Mouse (Mus musculus): Measurements from ENCODE around the gene Glis2. TPM values are rescaled to one million over a fixed set of nuclear protein-coding genes. Genes with fewer than 3 reads are reported as not detected.

Gene Glis2
- polyA plus RNA-seq, 1 experiment from 2014 or later = 13.2 TPM

- no peaks in the 10 kb centered on the region for H3K27me3 ChIP-seq (ENCODE audit: control insufficient read depth, insufficient read depth, low read length)
- ATAC-seq (ENCODE audit: low read depth) = no peak
- no peak overlapping the region for H3K4me2 ChIP-seq (ENCODE audit: low read depth, low read length)
- H3K9me3 ChIP-seq (ENCODE audit: control insufficient read depth, low read length) = no peaks in the 10 kb centered on the region
- no peak overlapping the region for H3K27ac ChIP-seq (ENCODE audit: low read depth, low read length)
- H3K4me3 ChIP-seq (ENCODE audit: low read depth, low read length) = no peak overlapping the region
- 63% methylated on average over 4 of the region's 4 CpGs for WGBS
- no peaks in the 10 kb centered on the region for H3K4me1 ChIP-seq (ENCODE audit: control insufficient read depth, insufficient read depth, low read length)
- H3K36me3 ChIP-seq (ENCODE audit: control insufficient read depth, insufficient read depth, low read length) = peaks cover 19% of the 10 kb centered on the region; the same call in 1 of the 2 replicates
- no peak overlapping the region for H3K9ac ChIP-seq (replicated peaks; ENCODE audit: low read depth, low read length)
These were observed 58.3 kb downstream of the Glis2 start for GRCm38 (mm10) chr16:4652707-4653416.

GRCm38 (mm10) chr16:4654706-4655105 lies 60.2 kb downstream of the Glis2 start:
- H3K9ac ChIP-seq (replicated peaks; ENCODE audit: low read depth, low read length) = no peak overlapping the region
- H3K27ac ChIP-seq (ENCODE audit: low read depth, low read length) = no peak overlapping the region
- H3K9me3 ChIP-seq (ENCODE audit: control insufficient read depth, low read length) = no peaks in the 10 kb centered on the region
- H3K36me3 ChIP-seq (ENCODE audit: control insufficient read depth, insufficient read depth, low read length) = peaks cover 6% of the 10 kb centered on the region; the same call in 1 of the 2 replicates
- H3K27me3 ChIP-seq (ENCODE audit: control insufficient read depth, insufficient read depth, low read length) = no peaks in the 10 kb centered on the region
- H3K4me1 ChIP-seq (ENCODE audit: control insufficient read depth, insufficient read depth, low read length) = no peaks in the 10 kb centered on the region
- 86% methylated on average over 10 of the region's 10 CpGs for WGBS
- H3K4me3 ChIP-seq (ENCODE audit: low read depth, low read length) = no peak overlapping the region
- ATAC-seq (ENCODE audit: low read depth) = no peak
- no peak overlapping the region for H3K4me2 ChIP-seq (ENCODE audit: low read depth, low read length)

GRCm38 (mm10) chr16:4655251-4655734 lies 60.8 kb downstream of the Glis2 start:
- WGBS = 77% methylated on average over 4 of the region's 4 CpGs
- H3K4me1 ChIP-seq (ENCODE audit: control insufficient read depth, insufficient read depth, low read length) = no peaks in the 10 kb centered on the region
- no peak overlapping the region for H3K4me2 ChIP-seq (ENCODE audit: low read depth, low read length)
- H3K36me3 ChIP-seq (ENCODE audit: control insufficient read depth, insufficient read depth, low read length) = peaks cover 4% of the 10 kb centered on the region; the same call in 1 of the 2 replicates
- ATAC-seq (ENCODE audit: low read depth) = no peak
- no peak overlapping the region for H3K27ac ChIP-seq (ENCODE audit: low read depth, low read length)
- no peak overlapping the region for H3K4me3 ChIP-seq (ENCODE audit: low read depth, low read length)
- H3K9ac ChIP-seq (replicated peaks; ENCODE audit: low read depth, low read length) = no peak overlapping the region
- H3K27me3 ChIP-seq (ENCODE audit: control insufficient read depth, insufficient read depth, low read length) = no peaks in the 10 kb centered on the region
- H3K9me3 ChIP-seq (ENCODE audit: control insufficient read depth, low read length) = no peaks in the 10 kb centered on the region

- H3K4me3 ChIP-seq (ENCODE audit: low read depth, low read length) = no peak overlapping the region
- H3K27me3 ChIP-seq (ENCODE audit: control insufficient read depth, insufficient read depth, low read length) = no peaks in the 10 kb centered on the region
- ATAC-seq (ENCODE audit: low read depth) = no peak
- H3K9ac ChIP-seq (replicated peaks; ENCODE audit: low read depth, low read length) = no peak overlapping the region
- H3K36me3 ChIP-seq (ENCODE audit: control insufficient read depth, insufficient read depth, low read length) = peaks cover 2% of the 10 kb centered on the region; the same call in 1 of the 2 replicates
- WGBS = 54% methylated on average over 11 of the region's 11 CpGs
- no peak overlapping the region for H3K4me2 ChIP-seq (ENCODE audit: low read depth, low read length)
- H3K9me3 ChIP-seq (ENCODE audit: control insufficient read depth, low read length) = no peaks in the 10 kb centered on the region
- H3K27ac ChIP-seq (ENCODE audit: low read depth, low read length) = no peak overlapping the region
- H3K4me1 ChIP-seq (ENCODE audit: control insufficient read depth, insufficient read depth, low read length) = no peaks in the 10 kb centered on the region
These were observed 61.5 kb downstream of the Glis2 start for GRCm38 (mm10) chr16:4655764-4656570.

- H3K27ac ChIP-seq (ENCODE audit: low read depth, low read length) = no peak overlapping the region
- H3K4me2 ChIP-seq (ENCODE audit: low read depth, low read length) = no peak overlapping the region
- H3K9me3 ChIP-seq (ENCODE audit: control insufficient read depth, low read length) = no peaks in the 10 kb centered on the region
- no peak overlapping the region for H3K4me3 ChIP-seq (ENCODE audit: low read depth, low read length)
- ATAC-seq (ENCODE audit: low read depth) = no peak
- H3K4me1 ChIP-seq (ENCODE audit: control insufficient read depth, insufficient read depth, low read length) = no peaks in the 10 kb centered on the region
- no peak overlapping the region for H3K9ac ChIP-seq (replicated peaks; ENCODE audit: low read depth, low read length)
- peaks cover 4% of the 10 kb centered on the region; the same call in 1 of the 2 replicates for H3K36me3 ChIP-seq (ENCODE audit: control insufficient read depth, insufficient read depth, low read length)
- no peaks in the 10 kb centered on the region for H3K27me3 ChIP-seq (ENCODE audit: control insufficient read depth, insufficient read depth, low read length)
- 78% methylated on average over 9 of the region's 9 CpGs for WGBS
These were observed 62.1 kb downstream of the Glis2 start for GRCm38 (mm10) chr16:4656571-4657081.

- Histone ChIP-seq H3K27ac (ENCODE audit: low read depth, low read length) (0 out of 2 replicates have a peak overlapping the region, but pooled peaks have one; percentile 28), H3K36me3 (ENCODE audit: control insufficient read depth, insufficient read depth, low read length) (0 out of 2 replicates have a peak, but pooled peaks cover 6% of the 10 kb centered on the region), H3K27me3 (ENCODE audit: control insufficient read depth, insufficient read depth, low read length) (no peaks in the 10 kb centered on the region), H3K4me1 (ENCODE audit: control insufficient read depth, insufficient read depth, low read length) (no peaks in the 10 kb centered on the region), H3K4me2 (ENCODE audit: low read depth, low read length) (no peak overlapping the region), H3K9me3 (ENCODE audit: control insufficient read depth, low read length) (no peaks in the 10 kb centered on the region), H3K9ac (replicated peaks; ENCODE audit: low read depth, low read length) (no peak overlapping the region), H3K4me3 (ENCODE audit: low read depth, low read length) (no peak overlapping the region)
- ATAC-seq (ENCODE audit: low read depth) = 0 out of 2 replicates have a peak, but pooled peaks have one; percentile 34
- WGBS = 38% methylated on average over 11 of the region's 11 CpGs
These were observed 64.3 kb downstream of the Glis2 start for GRCm38 (mm10) chr16:4658781-4659245.

- ATAC-seq (ENCODE audit: low read depth) = no peak
- Histone ChIP-seq H3K4me3 (ENCODE audit: low read depth, low read length) (no peak overlapping the region), H3K9ac (replicated peaks; ENCODE audit: low read depth, low read length) (no peak overlapping the region), H3K4me1 (ENCODE audit: control insufficient read depth, insufficient read depth, low read length) (no peaks in the 10 kb centered on the region), H3K27me3 (ENCODE audit: control insufficient read depth, insufficient read depth, low read length) (no peaks in the 10 kb centered on the region), H3K36me3 (ENCODE audit: control insufficient read depth, insufficient read depth, low read length) (0 out of 2 replicates have a peak, but pooled peaks cover 6% of the 10 kb centered on the region), H3K4me2 (ENCODE audit: low read depth, low read length) (no peak overlapping the region), H3K9me3 (ENCODE audit: control insufficient read depth, low read length) (no peaks in the 10 kb centered on the region), H3K27ac (ENCODE audit: low read depth, low read length) (0 out of 2 replicates have a peak overlapping the region, but pooled peaks have one; percentile 28)
- WGBS = 29% methylated on average over 2 of the region's 2 CpGs
These were observed 64.8 kb downstream of the Glis2 start for GRCm38 (mm10) chr16:4659326-4659725.

GRCm38 (mm10) chr16:4661605-4662004 lies 67.1 kb downstream of the Glis2 start:
- no peaks in the 10 kb centered on the region for H3K4me1 ChIP-seq (ENCODE audit: control insufficient read depth, insufficient read depth, low read length)
- WGBS = 78% methylated on average over 2 of the region's 2 CpGs
- H3K27ac ChIP-seq (ENCODE audit: low read depth, low read length) = no peak overlapping the region
- H3K9me3 ChIP-seq (ENCODE audit: control insufficient read depth, low read length) = no peaks in the 10 kb centered on the region
- no peak overlapping the region for H3K9ac ChIP-seq (replicated peaks; ENCODE audit: low read depth, low read length)
- peaks cover 10% of the 10 kb centered on the region; the same call in 1 of the 2 replicates for H3K36me3 ChIP-seq (ENCODE audit: control insufficient read depth, insufficient read depth, low read length)
- no peaks in the 10 kb centered on the region for H3K27me3 ChIP-seq (ENCODE audit: control insufficient read depth, insufficient read depth, low read length)
- no peak overlapping the region for H3K4me3 ChIP-seq (ENCODE audit: low read depth, low read length)
- no peak for ATAC-seq (ENCODE audit: low read depth)
- H3K4me2 ChIP-seq (ENCODE audit: low read depth, low read length) = no peak overlapping the region
